Mouse (Mus musculus) left cerebral cortex, postnatal 4 days (tissue): Measurements from ENCODE around the gene Rinl. TPM values are rescaled to one million over a fixed set of nuclear protein-coding genes. Genes with fewer than 3 reads are reported as not detected.

Source experiments
- DNase-seq: peaks from one replicate; pipeline ENCODE4 v3.0.0-alpha.2; 2022
- intact Hi-C: fragments of 180-260 bp; cut with DNase I; formaldehyde crosslinking; loops from one replicate; pipeline ENCODE4 v1.15.1; 2025
- total RNA-seq, 2 experiments: library from RNA; stranded (reverse); gene quantifications; 2 replicates each; pipeline ENCODE4 v1.2.3; 2021

The Rinl gene
- total RNA-seq, 2 experiments from 2014 or later = 1.5 to 1.6 TPM

DNA sequence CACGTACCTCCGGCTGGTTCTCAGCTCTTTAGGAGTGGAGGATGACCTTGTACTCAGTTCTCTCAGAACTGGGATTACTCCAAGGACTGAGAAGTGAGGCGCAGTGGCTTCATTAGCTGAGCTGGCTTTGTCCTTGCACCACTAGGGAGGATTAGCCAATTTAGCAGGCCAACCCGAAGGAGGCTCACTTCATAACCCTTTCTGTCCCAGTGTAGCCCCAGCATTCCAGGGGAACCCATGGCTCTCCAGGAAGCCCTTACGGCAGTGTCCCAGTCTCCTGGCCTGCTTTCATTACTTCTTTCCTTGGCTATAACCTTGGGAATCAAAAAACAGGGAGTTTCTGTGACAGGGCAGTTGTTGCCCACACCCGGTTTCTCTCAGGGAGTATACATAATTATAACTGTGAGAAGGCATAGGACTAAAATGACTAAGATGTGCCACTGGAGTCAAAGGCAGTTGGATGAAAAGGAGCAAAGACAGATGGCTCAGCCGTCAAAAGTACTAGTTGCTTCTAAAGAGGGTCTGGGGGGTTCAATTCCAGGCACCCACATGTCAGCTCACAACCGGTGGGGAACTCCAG, 19.0 kb downstream of the Rinl start:
- intact Hi-C loops = no loop called here
- DNase-seq = no peak

DNA sequence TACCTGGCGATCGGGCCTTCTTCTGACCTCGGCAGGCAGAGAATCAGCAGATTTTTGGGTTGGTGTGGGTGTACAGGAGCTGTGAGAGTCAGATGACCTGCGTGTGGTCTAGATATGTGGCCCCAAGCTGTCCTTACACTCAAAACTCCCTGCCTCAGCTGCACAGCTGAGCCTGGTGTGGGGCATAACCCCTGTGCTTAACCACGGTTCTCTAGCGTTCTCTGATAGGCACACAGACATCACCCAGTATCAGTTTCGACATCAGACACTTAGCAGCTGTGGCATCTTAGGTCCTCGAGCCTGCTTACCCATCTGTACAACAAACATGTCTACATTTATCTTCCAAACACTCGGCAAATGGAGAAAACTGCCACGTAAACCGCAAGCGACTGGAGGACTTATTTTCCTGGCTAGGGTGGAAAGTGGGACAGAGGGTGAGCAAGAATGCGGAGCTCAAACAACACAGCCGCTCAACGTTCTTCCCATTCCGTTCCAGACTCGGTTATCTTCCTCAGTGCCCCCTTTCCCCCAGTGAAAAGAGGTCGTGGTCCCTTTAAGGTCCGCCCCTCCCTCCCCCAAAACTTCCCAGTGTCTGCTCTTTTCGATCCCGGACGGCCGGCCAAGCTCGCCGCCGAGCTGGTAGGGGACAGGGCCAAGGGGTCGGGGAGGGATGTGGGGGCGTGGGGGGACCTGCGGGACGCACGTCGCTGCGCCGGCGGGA, 19.6 kb downstream of the Rinl start, which contains the start of gene Hnrnpl:
TSS of gene Hnrnpl (plus strand) at position 321 of the 721 bp plus-strand sequence.
- no peak for DNase-seq
- intact Hi-C loops = no loop called here

DNA sequence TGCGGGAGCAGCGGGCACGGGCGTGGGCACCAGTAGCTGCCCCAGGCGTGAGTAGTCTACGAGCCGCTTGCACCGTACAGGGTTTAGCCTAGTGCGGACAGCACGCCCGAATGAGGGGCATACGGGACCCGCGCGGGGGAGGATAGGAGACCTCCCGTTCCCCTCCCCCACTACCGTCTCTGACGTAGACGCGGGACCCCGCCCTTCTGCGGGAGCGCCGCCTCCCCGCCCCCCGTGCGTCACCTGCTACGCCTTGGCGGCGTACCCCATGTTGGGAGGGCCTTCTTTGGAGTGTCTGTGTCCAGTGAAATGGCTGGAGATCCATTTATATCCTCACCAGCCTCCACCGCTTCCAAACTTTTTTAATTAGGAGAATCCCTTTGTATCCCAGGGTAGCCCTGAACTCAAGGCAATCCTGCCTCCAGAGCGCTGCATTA, 20.2 kb downstream of the Rinl start:
- intact Hi-C loops = no loop called here
- DNase-seq = peak; percentile 98

DNA sequence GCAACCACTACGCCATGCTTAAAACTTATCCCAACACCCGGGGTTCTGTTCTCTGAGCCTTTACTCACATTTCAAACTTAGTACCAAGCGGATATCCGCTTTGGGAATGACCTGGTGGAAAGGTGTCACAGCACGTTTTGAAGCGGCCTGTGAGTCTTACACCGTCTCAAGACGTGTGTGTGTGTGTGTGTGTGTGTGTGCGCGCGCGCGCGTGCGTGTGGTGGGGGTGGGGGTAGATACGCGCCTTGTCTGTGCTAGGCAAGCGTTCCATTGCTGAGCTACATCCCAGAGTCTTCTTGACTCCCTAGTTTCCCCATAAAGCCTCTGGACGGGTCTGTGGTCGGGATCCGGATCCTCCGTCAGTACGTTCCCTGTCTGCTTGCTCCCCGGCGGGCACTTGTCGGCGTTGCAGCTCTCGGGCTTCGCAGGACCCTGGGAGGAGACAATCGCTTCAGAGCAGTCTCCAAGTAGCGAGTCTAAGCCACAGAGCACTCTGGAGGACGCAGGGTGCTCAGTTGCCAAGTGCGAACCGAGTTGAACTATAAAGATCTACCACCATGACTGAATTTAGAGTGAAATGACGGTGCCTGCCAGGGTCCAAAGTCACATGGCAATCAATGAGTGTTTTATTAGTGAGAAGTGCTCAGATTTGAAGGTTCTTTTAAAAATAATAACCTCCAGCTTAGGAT, 20.8 kb downstream of the Rinl start:
- intact Hi-C loops = no loop called here
- DNase-seq = peak; percentile 67

DNA sequence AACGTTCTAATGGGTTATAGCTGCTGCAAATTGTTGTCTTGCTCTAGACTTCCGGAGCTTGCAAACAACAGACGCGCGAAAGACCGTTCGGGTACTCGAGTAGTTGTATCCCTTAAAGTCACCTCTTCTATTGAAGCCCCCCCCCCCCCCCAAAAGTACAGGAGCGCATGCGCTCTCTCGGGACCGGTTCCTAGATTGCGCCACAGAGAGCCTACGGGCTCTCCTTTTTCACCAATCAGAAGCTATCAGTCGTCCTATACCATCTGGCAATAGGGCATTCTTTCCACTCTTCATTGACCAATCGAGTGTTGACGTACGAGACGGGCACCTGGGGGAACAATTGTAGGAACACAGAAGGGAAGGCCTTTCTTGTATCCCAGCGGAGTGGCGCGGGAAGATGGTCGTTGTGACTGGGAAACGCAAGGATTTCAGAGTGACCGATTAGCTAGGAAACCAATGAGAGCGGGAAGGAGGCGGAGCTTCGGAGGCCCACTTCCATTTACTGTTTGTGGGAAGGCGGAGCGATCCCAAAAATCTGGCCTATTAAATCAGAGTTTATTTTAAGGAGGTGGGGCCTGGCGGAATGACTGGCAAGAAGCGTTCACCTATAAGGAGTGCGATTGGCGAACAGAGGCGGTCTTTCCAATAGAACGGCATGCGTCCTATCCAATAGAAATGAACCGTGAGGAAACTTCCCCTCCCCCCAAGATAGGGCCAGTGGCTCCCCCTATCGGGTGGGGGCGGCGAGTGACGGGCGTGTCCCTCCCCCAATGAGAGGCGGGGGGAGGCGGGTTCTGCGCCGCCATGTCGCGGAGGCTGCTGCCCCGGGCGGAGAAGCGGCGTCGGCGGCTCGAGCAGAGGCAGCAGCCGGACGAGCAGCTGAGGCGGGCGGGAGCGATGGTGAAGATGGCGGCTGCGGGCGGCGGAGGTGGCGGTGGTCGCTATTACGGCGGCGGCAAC, 21.6 kb downstream of the Rinl start:
- DNase-seq = peak; percentile 98
- intact Hi-C loops = no loop called here

DNA sequence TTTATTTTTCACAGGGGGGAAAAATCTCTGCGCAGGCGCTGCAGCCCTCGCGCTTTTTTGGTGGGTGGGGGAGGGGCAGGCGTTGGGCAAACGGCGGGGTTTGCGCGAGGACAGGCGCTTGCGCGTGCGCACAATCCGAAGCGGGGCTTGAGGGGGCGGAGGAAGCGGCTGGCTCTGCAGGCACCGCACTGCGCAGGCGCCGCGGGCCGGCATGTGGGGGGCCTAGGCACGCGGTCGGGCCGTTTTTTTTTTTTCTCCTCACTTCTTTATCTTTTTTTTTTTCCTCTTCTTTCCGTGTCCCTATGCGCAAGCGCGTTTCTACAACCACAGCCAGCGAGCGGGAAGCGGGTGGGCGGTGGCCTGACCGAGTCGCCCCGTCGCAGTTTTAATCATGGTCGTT, 22.5 kb downstream of the Rinl start:
- intact Hi-C loops = no loop called here
- peak; percentile 99 for DNase-seq

DNA sequence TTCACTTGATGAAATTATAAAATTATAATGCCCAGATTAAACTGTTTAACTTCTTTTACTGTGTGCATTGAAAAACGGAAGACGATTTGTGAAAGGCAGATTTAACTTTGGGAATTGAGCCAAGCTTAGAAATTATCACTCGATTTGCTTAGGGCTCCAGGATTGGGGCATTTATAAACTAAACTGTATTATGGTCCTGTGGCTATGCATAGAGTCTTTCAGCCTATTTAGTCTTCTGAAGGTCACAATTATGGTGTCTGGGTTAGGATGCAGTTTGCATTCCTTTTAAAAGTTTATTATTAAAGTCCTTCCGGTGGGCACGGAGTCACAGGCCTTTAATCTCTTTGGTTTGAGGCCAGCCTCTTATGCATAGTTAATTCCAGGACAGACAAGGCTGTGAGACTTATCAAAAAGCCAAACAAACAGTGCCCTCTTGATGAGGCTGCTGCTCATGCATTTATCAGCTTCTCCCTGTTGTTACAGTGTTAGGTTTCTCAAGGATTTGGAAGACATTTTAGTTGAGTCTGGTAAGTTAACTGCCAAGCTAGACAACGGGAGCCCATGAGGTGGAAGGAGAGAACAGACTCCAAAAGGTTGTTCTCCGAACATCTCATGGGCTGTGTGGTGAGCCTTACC, 23.0 kb downstream of the Rinl start:
- DNase-seq = no peak
- intact Hi-C loops = no loop called here

DNA sequence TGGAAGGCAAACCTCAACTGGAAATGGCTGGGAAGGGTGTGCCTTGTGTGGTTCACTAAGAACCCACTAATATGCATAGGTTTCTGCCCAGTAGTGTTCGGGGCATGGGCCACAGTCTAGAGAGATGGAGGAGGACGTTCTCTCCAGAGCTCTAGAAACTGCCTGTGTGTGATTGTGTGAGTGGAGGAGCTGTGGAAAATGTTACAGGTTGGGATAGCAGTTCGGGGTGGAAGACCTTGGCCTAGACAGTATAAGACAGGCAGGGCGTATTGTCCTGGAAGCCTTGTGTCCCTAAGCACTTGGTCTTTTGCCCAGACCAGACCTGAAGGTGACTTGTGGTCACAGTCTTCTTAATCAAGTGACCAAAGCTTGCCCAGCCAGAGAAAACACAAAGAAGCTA, 23.7 kb downstream of the Rinl start:
- no peak for DNase-seq
- intact Hi-C loops = no loop called here

DNA sequence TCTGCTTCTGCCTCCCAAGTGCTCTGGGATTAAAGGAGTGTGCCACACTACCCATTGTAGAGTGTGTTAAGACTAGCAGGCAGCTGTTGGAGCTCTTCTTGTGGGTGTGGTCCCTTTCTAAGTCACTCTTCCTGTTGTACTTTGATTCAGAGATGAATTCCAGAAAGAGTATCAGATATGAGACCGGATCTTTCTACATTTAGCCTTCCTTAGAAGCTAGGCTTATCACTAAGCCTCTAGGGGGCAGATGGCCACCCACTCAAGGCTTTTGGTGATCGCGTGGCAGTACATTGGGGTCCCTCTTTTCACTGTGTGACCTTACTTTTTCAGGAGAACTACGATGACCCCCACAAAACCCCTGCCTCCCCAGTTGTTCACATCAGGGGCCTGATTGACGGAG, 24.2 kb downstream of the Rinl start:
- intact Hi-C loops = no loop called here
- DNase-seq = no peak

DNA sequence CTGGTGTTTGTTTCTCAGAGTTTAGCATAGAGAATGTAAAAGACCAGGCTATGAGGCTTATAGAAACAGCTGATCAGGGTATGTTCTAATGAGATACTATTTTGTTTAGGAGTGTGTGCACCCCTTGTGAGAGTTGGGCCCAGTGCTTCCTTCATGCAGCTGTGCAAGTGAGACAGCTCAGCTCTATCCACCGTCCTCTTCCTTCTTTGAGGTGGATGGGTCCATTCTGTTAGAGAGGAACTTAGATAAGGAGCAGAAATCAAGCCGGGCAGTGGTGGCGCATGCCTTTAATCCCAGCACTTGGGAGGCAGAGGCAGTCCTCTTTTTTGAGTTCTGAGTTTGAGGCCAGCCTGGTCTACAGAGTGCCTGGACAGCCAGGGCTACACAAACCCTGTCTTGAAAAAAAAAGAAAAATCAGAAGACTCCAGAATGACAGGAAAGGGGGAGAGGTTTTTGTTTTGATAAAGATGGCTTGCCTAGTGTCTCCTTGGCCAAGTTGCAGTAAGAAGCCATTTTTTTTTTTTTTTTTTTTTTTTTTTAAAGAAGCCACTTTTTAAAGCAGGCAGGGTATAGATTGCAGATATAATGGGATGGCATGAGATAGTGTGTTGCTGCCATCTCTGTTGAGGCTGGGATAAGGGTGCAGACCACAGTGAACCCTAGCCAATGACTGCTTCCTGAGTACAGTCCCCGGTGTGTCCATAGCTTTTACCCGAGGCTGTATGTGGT, 25.7 kb downstream of the Rinl start:
- intact Hi-C loops = no loop called here
- DNase-seq = no peak

DNA sequence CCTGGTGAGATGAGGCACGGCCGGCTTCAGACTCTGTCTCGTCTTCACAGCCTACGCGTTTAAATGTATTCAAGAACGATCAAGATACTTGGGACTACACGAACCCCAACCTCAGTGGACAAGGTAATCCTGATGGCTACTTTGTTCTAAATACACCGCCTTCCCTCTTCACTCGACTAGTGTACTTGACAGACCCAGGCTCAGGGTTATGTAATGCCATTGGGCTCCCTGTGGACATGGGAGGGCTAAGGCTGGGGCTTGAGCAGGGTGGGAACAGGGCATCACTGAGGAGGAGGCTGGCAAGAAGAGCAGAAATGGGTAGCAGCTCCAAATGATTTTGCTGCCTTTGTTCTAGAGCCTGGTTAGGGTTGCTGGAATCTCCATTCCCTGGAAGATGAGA, 26.5 kb downstream of the Rinl start:
- intact Hi-C loops = no loop called here
- DNase-seq = no peak

DNA sequence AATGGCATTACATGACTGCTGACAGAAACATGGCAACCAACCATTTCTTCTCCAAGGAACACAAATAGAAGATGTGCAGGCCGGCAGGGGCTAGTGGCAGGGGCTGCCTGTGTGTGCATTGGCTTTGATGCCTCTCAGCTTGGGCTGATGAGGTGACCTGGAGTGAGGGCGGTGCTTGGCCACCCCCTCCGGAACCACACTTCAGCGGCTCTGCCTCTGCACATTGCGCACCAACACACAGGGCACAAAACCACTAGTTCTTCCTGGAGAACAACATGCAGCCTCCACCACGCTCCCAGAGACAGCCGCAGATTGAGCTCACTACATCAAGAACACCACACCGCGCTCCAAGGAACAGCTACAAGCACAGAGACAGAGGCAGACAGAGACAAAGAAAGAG, 27.4 kb downstream of the Rinl start:
- DNase-seq = no peak
- intact Hi-C loops = no loop called here

DNA sequence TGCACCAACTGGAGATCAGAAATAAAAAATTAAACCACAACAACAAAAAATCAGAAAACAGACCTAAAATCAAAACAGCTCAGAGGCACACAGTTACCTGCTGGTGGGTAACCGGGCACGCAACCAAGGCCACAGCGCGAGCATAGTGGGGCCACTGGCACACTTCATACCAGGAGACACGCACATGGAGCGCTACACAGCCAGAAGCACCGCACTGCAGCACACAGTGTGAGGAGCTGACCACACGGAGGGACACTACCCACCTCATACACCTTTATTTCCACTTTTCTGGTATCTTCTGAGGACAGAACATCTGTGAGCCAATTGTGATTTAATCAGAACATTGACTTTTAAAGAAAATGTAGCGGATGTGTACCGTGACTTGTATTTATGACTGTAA, 28.2 kb downstream of the Rinl start:
- intact Hi-C loops = no loop called here
- DNase-seq = no peak

DNA sequence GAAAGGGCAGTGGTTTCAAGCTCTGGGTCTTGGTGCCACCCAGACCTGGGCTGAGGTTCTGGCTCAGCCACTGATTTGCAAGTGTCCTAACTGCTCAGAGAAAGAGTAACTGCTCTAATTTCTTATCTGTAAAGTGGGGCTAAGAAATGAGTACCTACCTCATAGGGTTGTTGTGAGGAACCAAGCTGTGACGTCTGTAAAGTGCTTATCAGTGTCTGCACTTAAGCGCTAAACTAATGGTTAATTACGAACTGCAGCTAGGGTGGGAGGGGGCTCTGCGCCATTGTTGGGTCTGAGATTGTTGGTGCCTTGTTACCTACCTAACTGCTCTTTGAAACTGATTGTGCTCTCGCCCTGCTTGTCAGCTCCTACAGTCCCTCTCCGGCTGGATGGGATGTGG, 28.8 kb downstream of the Rinl start:
- intact Hi-C loops = no loop called here
- no peak for DNase-seq

DNA sequence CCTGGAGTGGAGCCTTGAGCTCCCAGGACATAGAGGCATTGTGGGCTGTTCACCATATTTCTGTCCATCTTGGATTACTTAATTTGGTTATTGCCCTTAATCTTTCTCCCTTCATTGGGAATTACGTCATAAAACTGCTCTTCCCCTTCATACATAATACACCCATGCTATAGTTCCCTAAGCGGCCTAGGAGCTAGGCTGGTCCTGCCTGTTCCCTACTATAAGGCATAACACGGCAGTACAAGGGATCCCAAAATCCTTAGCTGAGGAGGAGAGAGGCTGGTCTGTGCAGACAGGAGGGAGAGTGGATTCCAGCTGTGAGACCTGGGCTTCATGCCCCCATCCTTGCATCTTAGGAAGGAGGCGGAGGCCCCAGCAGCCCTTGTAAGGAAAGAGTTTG, 29.2 kb downstream of the Rinl start:
- no peak for DNase-seq
- intact Hi-C loops = no loop called here

DNA sequence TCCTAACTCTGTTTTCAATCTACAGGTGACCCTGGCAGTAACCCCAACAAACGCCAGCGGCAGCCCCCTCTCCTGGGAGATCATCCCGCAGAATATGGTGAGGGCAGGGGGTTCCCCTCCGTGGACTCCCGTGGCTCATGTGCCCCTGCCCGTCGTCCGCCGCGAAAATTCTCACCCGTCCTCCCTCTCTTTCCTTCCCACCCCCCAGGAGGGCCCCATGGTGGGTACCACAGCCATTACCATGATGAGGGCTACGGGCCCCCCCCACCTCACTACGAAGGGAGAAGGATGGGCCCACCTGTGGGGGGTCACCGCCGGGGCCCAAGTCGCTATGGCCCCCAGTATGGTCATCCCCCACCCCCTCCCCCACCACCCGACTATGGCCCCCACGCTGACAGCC, 29.7 kb downstream of the Rinl start:
- intact Hi-C loops = no loop called here
- DNase-seq = no peak

DNA sequence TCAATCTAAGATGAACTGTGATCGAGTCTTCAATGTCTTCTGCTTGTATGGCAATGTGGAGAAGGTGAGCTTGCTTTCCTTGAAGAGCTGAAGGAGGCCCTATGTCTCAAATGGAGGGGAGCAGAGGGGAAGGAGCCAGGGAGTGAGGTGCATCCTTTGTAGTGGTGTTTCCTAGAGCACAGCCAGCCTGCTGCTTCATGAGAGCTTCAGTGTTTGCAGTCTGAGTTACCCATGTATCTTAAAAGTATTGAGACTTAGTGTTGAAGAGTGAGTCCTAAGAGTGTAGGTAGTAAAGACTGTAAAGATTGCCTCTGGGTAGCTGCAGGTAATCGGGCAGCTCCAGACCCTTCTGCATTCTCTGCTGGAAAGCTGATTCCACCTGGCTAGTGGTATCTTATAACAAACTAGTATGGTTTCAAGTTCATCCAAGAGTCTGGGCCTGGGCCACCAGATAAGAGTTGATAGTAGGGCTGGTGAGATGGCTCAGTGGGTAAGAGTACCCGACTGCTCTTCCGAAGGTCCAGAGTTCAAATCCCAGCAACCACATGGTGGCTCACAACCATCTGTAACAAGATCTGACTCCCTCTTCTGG, 30.2 kb downstream of the Rinl start:
- intact Hi-C loops = no loop called here
- DNase-seq = no peak

DNA sequence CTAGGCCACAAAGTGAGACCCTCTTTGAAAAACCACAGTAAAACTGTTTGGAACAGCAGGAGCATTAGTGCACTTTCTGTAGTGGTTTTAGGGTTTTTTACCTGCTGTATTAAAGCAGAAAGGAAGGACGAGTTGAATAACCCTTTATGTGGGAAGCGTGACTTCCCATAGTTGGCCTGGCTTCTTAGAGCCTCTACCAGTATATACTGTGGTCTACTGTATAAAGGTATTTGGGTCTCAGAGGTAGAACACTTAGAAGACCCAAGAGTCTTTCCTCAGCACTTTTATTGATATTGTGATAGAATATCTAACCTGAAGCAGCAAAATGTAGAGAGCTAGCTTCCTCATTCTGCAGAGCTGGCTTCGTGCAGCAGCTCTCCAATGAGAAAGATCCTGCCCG, 30.8 kb downstream of the Rinl start:
- intact Hi-C loops = no loop called here
- DNase-seq = no peak
